Mouse (Mus musculus) layer of hippocampus, adult 2 months (tissue): ENCODE data around the gene Slc6a21. TPM values are rescaled to one million over a fixed set of nuclear protein-coding genes. Genes with fewer than 3 reads are reported as not detected.
"Not testable (repeated sequence)": the region's sequence is repeated elsewhere in the genome, so short reads cannot be mapped to it uniquely, and the experiment has no call there.

Experiments used
- DNase-seq, 2 experiments: peaks; one replicate each; pipeline ENCODE4 v3.0.0; 2022; ENCODE audit warnings: low spot score in 2 of 2
- H3K27ac ChIP-seq: fragments of 200-600 bp; 2 replicates; pipeline ENCODE4 v1.8.1; 2022
- H3K4me3 ChIP-seq: fragments of 200-600 bp; 2 replicates; pipeline ENCODE4 v1.8.1; 2022; ENCODE audit warnings: mild to moderate bottlenecking
- CTCF ChIP-seq: fragments of 200-600 bp; conservative IDR thresholded peaks from 2 replicates; pipeline ENCODE4 v1.8.1; 2022; ENCODE audit warnings: antibody characterized with exemption, mild to moderate bottlenecking, moderate library complexity
- total RNA-seq, 2 experiments: library from RNA; stranded (reverse); gene quantifications; 2 replicates each; pipeline ENCODE4 v1.2.3; 2021

Gene Slc6a21
- total RNA-seq, 2 experiments from 2014 or later = not detected

DNA sequence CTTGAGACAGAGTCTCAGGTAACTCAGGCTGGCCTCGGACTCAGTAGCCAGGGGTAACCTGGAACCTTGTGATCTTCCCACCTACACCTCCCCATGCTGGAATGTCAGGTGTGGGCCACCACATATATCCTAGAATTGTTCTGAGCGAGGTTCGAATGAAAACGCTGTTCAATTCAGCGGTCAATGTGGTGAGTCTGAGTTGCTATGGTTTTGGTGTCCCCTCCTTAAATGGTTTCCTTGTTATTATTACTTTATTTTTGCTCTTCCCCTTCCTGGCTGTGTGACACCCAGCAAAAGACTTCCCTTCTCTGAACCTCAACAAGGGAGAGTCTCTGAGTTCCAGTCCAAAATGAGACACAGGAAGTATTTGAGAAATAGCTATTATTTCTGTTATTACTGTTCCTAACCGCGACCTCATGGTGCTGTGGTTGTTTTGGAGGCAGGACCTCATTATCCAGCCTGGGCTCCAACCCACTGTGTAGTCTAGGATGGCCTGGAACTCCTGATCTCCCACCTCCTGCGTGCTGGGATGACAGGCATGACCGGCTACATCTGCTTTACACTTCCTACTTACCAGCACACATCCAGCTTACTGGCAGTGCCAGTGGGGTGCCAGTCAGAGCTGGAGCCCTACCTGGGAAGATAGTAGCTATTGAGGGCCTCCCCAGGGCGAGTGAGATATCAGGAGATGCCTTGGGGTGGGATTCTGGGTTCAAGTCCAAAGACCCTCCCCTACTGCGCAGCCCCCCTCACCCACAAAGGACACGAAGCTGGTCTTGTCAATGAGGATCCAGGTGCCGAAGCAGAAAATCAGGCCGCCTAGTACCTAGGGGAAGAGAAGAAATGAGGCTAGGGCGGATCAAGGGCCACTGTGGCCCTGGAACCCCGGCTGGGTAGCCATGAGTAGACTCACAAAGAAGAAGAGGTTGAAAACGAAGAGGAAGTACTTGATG is 39.3 kb upstream of the Slc6a21 start:
- DNase-seq = no peak
- H3K27ac ChIP-seq = no peak overlapping the region
- no peak overlapping the region; the same call in 1 of the 2 replicates for H3K4me3 ChIP-seq
- TF ChIP-seq CTCF = no peak

GRCm38 (mm10) chr7:45238723-45239496 is 38.4 kb upstream of the Slc6a21 start, which contains the start of gene Cd37:
Gene Cd37, minus strand, starts transcription at chr7:45239115.
- DNase-seq = no peak
- H3K27ac ChIP-seq = no peak within 1 kb of the TSS
- TF ChIP-seq CTCF = no peak
- no peak within 1 kb of the TSS; the same call in 1 of the 2 replicates for H3K4me3 ChIP-seq

- H3K27ac ChIP-seq = no peak overlapping the region
- no peak for TF ChIP-seq CTCF
- DNase-seq = no peak
- no peak overlapping the region for H3K4me3 ChIP-seq
Measured at GRCm38 (mm10) chr7:45240109-45240508, 37.2 kb upstream of the Slc6a21 start.

DNA sequence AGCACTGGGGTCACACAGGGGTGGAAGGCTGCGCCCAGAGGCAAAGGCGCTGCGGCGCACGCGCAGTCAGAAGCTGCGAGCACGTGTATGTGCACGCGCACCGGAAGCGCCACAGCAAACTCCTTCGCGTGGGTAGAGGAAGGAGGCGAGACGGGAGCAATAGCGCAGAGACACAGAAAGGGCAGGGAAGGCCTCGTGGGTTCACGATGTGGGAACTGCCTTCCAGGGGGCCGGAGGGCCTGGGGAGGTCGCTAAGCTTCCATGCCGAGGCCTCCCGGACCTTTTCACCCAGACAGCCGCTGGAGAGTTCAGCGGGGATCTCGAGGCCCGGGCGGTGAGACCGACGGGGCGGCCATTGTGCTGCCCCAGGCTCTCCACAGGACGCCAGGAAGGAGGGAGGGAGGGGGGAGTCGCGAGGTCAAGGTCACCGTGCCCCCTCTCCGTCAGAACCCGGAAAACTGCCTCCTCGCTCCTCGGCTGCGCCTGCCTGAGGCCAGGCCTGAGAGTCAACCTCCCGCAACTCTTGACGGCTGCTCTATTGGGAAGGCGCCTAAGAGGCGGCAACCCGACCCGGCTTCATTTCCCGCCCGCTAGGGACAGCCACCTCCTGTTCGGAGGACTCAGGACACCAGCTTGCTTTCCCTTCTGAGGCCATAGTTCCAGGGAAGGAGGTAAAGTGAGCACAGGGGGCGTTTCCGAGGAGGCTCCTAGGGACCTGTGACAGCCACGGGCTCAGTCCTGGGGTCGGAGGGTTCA is 36.5 kb upstream of the Slc6a21 start, which contains the start of gene Slc6a16:
TSS of gene Slc6a16 (plus strand) at position 453 of the 756 bp plus-strand sequence.
- TF ChIP-seq CTCF = no peak
- Histone ChIP-seq H3K27ac (peak within 1 kb of the TSS; percentile 77), H3K4me3 (peak within 1 kb of the TSS; percentile 49)
- peak; percentile 31 to 63 for DNase-seq

DNA sequence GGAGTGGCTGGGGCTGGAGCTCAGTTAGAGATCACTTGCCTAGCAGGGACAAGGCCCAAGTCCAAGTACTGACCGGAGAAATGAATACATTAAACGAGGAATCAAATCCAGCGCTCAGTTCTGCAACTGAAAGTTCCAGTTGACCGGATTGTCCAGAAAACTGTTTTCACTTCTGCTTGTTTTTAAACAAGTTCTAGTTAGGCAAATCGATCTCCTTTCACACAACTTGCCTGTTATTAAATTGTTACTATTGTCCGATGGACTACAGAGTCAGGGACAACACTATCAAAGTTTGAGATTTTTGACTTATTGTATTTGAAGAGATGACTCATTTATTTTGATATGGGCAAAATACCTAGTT is 35.9 kb upstream of the Slc6a21 start:
- no peak overlapping the region for H3K27ac ChIP-seq
- H3K4me3 ChIP-seq = peak overlapping the region; percentile 49; the same call in 1 of the 2 replicates
- no peak for DNase-seq
- no peak for TF ChIP-seq CTCF

GRCm38 (mm10) chr7:45247666-45248065 is 29.6 kb upstream of the Slc6a21 start:
- H3K4me3 ChIP-seq = no peak overlapping the region
- peak; percentile 32 for TF ChIP-seq CTCF
- DNase-seq = no peak
- H3K27ac ChIP-seq = no peak overlapping the region

DNA sequence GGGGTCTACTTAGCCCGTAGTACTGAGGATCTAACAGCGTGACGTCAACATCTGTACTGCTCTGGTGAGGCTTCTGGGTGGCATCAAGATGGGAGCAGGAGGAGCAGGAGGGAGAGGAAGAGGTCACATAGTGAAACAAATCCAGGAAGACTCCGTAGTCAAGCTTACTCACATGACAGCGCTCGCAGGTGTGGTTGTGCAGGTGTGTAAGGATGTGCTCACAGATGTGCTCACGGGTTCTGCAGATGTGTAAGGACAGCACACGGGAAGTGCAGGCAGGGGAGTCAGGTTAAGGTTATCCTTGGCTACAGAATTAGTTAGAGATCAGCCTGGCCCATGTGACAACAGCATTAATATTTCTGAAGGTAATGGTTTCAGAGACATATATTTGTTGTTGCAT is 23.5 kb upstream of the Slc6a21 start:
- no peak overlapping the region for H3K27ac ChIP-seq

GRCm38 (mm10) chr7:45255822-45256221 is 21.5 kb upstream of the Slc6a21 start:
- H3K4me3 ChIP-seq, H3K27ac ChIP-seq, DNase-seq: not testable (repeated sequence)

More for the DNA sequence above, 23.5 kb upstream of the Slc6a21 start:
- no peak overlapping the region for H3K4me3 ChIP-seq
- no peak for DNase-seq
- no peak for TF ChIP-seq CTCF

- Histone ChIP-seq H3K27ac (peak overlapping the region; percentile 79), H3K4me3 (no peak overlapping the region)
- TF ChIP-seq CTCF = no peak
- peak in 1 of 2 experiments; percentile 56 for DNase-seq
Measured at GRCm38 (mm10) chr7:45257063-45257840, 20.1 kb upstream of the Slc6a21 start.

DNA sequence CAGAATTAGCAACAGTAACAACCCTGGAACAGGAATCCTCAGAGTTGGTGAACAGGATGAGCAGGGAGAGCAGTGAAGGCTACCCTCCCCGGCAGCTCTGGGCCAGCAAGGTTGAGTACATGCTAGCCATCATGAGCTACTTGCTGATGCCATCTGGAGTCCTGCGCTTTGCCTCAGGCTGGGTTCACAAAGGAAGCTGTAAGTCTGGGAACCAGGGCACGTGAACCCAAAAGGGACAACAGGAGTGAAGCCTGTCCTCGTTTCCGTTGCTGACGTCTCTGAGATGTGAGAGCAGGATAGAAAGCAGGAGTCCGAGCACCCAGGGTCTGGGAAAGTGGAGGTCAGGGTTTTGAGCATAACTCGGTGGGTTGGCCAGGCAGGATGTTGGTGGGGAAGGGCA is 18.0 kb upstream of the Slc6a21 start:
- DNase-seq = no peak
- no peak overlapping the region for H3K4me3 ChIP-seq
- H3K27ac ChIP-seq = no peak overlapping the region
- no peak for TF ChIP-seq CTCF

GRCm38 (mm10) chr7:45262266-45262665 is 15.0 kb upstream of the Slc6a21 start:
- no peak for DNase-seq
- Histone ChIP-seq H3K4me3 (no peak overlapping the region), H3K27ac (no peak overlapping the region)
- no peak for TF ChIP-seq CTCF
